Mouse (Mus musculus) cortical plate, adult 2 months (tissue): ENCODE results near the gene Lrrc8d. TPM values are rescaled to one million over a fixed set of nuclear protein-coding genes. Genes with fewer than 3 reads are reported as not detected.

Experiments
- H3K27ac ChIP-seq: fragments of 200-500 bp; 2 replicates; pipeline ENCODE4 v1.5.1; 2012; ENCODE audit warnings: low read length, control low read depth, inconsistent platforms; ENCODE audit not compliant: insufficient read depth
- H3K4me1 ChIP-seq: fragments of 200-500 bp; 2 replicates; pipeline ENCODE4 v1.6.1; 2011; ENCODE audit warnings: low read length; ENCODE audit not compliant: control insufficient read depth, insufficient read depth
- H3K4me3 ChIP-seq: fragments of 200-500 bp; 2 replicates; pipeline ENCODE4 v1.5.1; 2011; ENCODE audit warnings: mild to moderate bottlenecking, low read length, control low read depth; ENCODE audit not compliant: insufficient read depth
- CTCF ChIP-seq: fragments of 200-500 bp; IDR thresholded peaks from 2 replicates; pipeline ENCODE4 v1.5.1; 2011; ENCODE audit warnings: mild to moderate bottlenecking, control low read depth, low read length; ENCODE audit not compliant: insufficient read depth; ENCODE audit errors: extremely low read depth
- POLR2A ChIP-seq: fragments of 200-500 bp; IDR thresholded peaks from 2 replicates; pipeline ENCODE4 v1.6.1; 2011; ENCODE audit warnings: mild to moderate bottlenecking, low read length, control low read depth; ENCODE audit not compliant: insufficient read depth; ENCODE audit errors: extremely low read depth
- polyA plus RNA-seq: library from polyadenylated mRNA; depleted of rRNA; stranded (reverse); fragments of >200 nt; gene quantifications from 2 replicates; pipeline ENCODE4 v1.2.3, GENCODE M21; 2012; rRNA removed

Lrrc8d gene
- polyA plus RNA-seq, 1 experiment = 12.9 TPM

DNA sequence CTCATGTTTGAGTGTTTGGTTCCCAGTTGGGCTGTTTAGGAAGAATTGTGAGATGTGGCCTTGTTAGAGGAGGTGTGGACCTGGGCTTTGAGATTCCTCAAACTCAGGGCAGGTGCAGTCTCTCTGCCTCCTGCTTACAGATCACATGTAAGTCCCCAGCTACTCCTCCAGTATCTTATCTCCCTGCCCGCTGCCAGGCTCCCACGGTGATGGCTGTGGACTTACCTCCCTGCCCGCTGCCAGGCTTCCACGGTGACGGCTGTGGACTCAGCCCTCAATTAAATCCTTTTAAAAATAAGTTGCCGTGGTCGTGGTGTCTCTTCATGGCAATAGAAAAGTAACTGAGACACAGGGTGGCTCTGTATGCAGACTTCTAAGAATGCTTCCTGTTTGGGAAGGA, 173.1 kb downstream of the Lrrc8d start:
- TF ChIP-seq POLR2A = no peak
- no peak for TF ChIP-seq CTCF
- Histone ChIP-seq H3K4me1 (peaks cover 3% of the 10 kb centered on the region; the same call in 1 of the 2 replicates), H3K27ac (no peak overlapping the region), H3K4me3 (no peak overlapping the region)

DNA sequence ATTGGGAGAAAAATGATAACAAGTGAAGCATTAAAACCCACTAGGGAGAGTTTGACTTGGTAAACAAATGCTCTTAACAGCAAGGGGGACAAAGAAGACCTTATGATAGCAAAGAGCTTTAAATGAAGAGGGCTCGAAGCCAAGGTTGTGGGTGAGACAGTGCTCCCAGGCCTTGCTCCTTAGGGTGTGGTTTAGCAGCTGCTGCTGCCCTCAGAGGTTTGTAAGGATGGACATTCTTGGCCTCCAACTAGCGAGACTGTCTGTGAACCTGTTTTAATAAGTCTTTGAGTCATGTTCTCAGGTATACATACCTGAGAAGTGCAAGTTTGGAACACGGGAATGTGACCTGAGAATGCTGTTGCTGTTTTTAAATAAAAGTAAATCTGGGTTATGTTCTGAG, 174.0 kb downstream of the Lrrc8d start:
- TF ChIP-seq CTCF = no peak
- no peak for TF ChIP-seq POLR2A
- no peak overlapping the region for H3K27ac ChIP-seq
- no peak overlapping the region for H3K4me3 ChIP-seq
- H3K4me1 ChIP-seq = 0 out of 2 replicates have a peak, but pooled peaks cover 1% of the 10 kb centered on the region

DNA sequence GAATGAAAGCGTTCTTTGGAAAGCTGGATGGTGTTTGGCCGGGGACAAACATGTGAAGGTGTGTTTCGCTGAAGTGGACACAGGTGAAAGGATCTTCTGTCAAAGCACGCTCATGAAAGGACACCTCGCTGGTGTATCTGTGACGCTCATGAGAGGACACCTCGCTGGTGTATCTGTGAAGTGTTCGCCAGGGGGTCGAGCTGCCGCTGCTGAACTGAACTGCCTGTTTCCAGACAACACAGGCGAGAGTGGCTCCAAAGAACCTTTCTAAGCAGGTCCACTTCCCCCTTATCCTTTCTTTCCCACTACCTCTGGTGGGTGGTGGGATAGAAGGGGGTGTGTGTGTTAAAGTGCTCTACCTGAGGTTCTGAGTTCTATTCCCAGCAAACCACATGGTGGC, 174.7 kb downstream of the Lrrc8d start:
- Histone ChIP-seq H3K4me1 (0 out of 2 replicates have a peak, but pooled peaks cover 2% of the 10 kb centered on the region), H3K4me3 (no peak overlapping the region), H3K27ac (no peak overlapping the region)
- TF ChIP-seq POLR2A = no peak
- TF ChIP-seq CTCF = no peak

DNA sequence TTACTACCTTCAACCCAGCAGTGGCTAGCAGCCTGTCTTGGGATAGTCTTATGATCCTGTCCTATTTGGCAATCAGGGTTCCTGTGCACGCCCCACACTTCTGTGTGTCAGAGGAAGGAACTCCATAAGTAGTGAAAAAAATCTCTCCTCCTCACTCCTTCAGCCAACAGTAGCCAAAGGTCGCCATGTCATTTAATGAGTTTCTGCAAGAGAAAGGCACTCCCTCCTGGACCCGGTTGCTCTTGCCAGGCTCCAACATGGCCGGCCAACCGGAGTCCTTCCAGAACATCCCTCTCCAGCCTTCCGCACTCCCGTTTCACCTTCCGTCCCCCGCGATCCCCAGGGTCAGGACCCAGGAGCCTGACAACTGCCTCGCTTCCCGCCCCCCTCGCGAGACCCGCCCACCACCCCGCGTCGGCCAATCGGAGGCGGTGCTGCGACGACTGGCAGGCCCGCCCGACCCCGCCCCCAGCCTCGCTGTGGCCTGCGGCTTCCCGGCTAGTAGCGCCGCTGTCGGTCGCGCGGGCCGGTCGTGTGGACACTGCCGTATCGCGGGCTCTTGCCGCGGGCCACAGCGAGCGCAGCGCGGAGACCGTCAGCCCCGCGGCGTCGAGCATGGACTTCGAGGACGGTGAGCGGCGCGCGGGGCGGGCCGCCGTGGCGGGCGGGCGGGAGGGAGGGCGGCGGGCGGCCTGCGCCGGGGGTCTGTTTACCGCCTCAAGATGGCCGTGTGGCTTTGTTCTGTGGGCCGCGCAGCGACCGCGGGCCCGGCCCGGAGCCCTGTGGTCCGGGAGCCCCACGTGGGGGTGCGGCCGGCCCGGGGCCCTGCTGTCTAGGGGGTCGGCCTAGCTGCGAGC, 176.5 kb downstream of the Lrrc8d start, which contains the start of gene Zfp326:
Gene Zfp326, plus strand, starts transcription at position 498 of the 857 bp plus-strand sequence.
- TF ChIP-seq CTCF (no peak), POLR2A (0 out of 2 replicates have a peak, but pooled peaks have one; percentile 33)
- Histone ChIP-seq H3K4me1 (peaks cover 4% of the 10 kb centered on the region; the same call in 1 of the 2 replicates), H3K27ac (peak within 1 kb of the TSS; percentile 74), H3K4me3 (peak within 1 kb of the TSS; percentile 100)

DNA sequence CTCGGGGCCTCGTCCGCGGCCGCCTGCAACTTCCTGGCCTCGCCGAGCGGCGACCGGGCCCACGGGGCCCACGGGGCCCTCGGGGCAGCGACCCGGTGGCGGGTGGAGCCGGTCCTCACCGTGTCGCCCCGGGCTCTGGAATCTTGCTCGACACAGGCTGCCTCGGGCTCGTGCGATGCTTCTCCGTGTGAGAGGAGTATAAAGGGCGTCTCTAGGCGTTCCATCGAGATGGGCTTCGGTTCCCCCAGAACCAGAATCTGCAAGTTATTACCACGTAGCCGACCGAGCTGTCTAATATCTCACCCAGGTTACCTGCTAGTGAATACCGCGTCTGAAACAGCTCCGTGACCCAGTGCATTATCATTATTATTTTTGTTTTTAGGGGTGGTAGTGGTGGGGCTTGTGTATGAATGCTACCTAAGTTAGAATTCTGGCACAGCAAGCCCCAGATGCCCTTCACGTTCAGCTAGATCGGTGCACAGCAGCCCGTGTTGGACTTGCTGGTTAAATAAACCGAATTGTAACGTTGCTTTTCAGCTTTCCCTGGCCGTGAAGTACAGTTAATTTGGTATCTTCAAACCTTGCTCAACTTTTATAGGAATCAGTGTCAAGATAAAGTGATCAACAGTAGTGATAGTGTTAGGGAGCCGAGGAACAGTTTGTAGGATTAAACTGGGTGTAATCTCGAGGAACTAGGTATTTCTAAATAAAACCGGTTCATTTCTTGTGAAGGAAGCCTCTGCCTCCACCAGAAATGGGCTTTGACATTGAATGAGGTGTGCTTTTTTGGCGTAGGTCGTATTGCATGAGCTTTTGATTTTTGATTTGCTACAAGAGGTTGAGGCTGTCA, 177.4 kb downstream of the Lrrc8d start:
- Histone ChIP-seq H3K27ac (peak overlapping the region; percentile 74), H3K4me3 (peak overlapping the region; percentile 100), H3K4me1 (peaks cover 4% of the 10 kb centered on the region; the same call in 1 of the 2 replicates)
- TF ChIP-seq CTCF (no peak), POLR2A (no peak)

Other genes starting within 250 kb of the Lrrc8d start
- gene Lrrc8c, start 180.6 kb upstream of the Lrrc8d start, polyA plus RNA-seq = 13.1 and 14.0 TPM in 2 replicates
- 32.8 and 37.4 TPM in 2 replicates for gene Zfp326, start 176.6 kb downstream of the Lrrc8d start, polyA plus RNA-seq